Mouse (Mus musculus) testis, postnatal 10 days (tissue): ENCODE data around the gene Olfr15.

Experiments
- DNase-seq: peaks from one replicate; pipeline ENCODE4 v3.0.0; 2021; ENCODE audit warnings: low spot score

The Olfr15 gene

DNA sequence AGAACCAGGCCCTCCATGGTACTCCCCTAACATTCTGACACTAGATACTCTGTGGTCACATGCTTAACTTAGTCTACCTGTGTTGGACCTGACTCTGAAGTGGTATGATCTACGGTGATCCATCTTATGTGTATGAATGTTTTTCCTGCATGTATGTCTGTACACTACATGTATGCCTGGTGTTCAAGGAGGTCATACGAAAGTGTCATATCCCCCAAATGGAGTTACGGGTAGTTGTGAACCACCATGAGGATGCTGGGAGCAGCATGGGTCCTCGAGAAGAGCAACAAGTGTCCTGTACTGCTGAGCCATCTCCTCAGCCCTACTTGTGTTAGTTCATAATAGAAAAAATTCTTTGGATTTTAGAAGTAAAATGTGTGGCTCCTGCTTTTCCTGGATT, 45.7 kb downstream of the Olfr15 start:
- no peak for DNase-seq

DNA sequence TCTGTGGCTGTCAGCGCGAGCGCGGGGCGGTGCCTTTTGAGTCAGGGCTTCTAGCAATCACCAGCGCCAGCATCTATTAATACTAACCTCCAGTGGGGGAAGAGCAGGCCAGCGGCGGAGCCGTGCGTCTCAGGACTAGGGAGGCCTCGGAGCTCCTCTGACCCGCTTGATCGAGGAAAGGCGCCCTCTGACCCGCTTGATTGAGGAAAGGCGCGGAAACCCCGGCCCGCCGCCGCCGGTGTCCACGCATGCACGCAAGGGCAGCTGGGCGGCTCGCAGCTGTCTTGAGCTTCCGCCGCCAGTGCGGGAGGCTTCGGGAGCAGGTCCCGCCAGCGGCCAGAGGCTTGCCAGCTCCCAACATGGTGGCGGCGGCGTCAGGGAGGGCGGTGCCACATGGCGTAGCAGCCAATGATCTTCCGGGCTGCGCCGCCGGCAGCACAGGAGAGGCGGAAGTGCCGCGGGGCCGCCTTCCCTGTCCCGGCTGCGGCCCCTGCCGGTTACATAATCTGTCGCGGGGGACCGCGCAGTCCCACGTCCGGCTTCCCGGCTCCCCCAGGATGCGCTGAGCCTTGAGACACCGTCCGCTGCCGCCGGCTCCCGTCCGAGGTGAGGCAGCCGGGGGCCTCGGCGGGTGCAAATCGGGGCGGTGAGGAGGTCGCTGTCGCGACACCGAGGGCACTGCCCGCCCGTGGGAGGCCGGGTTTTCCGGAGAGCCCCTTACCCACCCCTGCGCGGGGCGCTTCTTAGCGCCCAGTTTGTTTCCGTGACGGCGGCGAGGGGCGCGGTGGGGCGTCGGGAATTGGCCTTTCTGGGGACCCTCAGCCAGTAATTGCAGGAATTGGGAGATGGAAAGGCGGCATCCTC, 53.8 kb downstream of the Olfr15 start, which contains the start of the genes Zfp597 and Gm20695:
Gene Zfp597 (minus strand): TSS at position 361 of the 864 bp plus-strand sequence.
Gene Gm20695 (plus strand): TSS at position 448 of the 864 bp plus-strand sequence.
- peak; percentile 96 for DNase-seq

DNA sequence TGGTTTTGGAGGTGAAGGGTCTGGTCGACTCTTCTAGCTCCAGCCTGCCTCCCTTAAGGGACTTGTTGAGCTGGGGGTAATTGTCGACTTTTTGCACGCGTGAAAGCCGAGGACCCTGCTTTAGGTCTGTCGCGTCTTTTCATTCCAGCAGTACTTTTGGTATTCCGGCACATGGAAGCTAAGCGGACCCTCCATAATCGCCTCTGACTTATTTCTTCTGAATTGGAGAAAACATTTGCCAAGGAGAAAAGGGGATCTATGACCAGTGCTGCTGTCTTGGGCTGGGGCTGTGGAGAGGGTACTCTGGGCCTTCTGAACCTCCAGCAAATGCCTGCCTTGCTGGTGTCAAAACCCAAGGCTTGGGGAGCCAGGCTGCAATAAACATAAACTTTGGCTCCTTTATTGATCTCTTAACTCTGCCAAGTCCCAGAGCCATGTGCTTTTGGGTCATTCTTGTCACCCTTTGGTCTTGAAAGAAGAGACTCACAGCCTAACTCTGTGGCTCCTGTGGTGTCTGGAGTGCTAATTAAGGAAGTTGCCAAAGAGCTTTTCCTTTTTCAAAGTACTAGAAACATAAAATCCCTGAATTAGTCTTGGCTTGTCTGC, 54.5 kb downstream of the Olfr15 start:
- DNase-seq: no peak

DNA sequence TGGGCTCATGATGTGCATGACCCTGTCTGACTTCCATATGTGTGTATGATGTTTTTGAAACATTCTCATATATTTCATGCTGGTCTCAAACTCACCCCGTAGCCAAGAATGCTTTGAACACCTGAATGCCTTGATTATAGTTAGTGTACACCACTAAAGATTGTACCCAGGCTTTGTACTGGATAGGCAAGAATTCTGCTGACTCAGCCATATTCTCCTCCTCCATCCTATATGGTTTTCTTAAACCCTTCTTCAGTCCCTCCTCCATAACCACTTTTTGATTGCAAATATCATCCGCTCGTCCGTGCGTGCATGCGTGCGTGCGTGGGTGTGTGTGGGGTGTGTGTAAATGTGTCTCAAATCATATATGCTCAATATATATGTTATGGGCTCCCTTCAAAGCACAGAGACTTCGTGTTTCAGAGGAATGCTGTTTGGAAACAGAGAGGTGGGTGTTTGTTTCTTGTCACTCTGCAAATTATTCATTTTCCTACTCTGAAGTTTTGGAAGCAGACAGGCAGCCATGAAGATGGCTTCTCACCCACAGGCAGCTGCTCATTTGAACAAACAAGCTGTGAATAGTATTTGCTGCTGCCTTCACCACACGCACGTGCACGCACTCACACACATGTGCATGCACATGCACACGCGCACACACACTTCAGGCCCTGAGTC, 61.1 kb downstream of the Olfr15 start:
- DNase-seq: no peak

DNA sequence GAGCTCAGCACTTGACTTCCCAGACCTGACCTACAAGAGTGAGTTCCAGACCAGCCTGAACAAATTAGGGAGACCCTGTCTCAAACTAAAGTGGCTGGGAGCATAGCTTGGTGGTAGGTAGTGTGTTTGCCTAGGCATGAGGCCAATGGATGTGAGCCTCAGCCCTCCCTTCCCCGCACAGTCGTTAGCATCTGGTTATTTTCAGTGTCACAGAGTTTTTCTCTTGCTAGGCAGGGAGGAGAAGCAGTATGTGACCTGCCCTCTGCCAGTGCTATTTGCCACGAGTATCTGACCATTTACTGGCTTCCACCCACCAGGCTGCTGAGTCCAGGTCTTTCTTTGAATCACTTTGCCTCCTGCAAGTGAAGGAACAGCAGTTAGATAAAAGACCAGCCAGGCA, 63.1 kb downstream of the Olfr15 start:
- DNase-seq: no peak
